Comparison of ENCODE assay signal across 12 mouse cellular contexts in the genomic region with DNA sequence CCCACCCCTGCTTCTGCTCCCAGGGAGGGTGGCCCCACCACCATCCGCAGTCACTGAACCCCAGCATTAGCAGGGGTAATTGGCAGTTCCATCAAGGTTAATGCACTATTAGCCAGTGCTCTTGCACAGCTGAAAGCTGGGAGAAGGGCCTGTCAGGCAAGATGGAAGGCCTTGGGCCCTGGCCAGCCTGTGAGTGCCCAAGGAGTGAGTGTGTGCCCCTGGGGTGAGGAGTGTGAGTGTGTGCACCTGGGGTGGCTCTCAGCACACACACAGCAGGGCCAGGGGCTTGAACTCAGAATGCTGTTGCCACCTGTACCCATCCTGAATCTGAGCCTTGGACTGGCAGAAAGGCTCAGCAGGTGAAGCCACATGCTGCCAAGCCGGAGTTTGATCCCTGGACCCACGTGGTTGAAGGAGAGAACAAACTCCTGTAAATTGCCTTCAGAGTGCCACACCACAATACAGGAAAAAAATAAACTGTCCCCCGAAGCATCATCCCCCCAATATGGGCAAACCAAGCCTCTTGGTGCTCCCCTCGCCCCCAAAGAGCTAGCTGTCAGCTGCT. TPM values are rescaled to one million over a fixed set of nuclear protein-coding genes. Genes with fewer than 3 reads are reported as not detected.
DNase-seq lines count a peak whose midpoint lies in the region; ATAC-seq lines count a peak whose summit lies in the region.
"Had no signal": no experiment of that assay in that cellular context is flagged by ENCODE, and none has a peak within 500 bp of the region (broad histone marks: within the 10 kb centered on the region; RNA-seq: fewer than 3 reads in every experiment).

No protein-coding gene starts in this region.

- H3K9me3 ChIP-seq in hindbrain, embryonic 10.5 days: no peaks in the 10 kb centered on the region
- no peaks in the 10 kb centered on the region for H3K9me3 ChIP-seq in hindbrain, embryonic 11.5 days (ENCODE audit: control insufficient read depth, low read length)
- no peaks in the 10 kb centered on the region for H3K9me3 ChIP-seq in embryonic facial prominence, embryonic 13.5 days
- no peaks in the 10 kb centered on the region for H3K9me3 ChIP-seq in midbrain, embryonic 13.5 days
- H3K9me3 ChIP-seq: kidney, embryonic 15.5 days had no signal

- H3K4me2 ChIP-seq in hindbrain, embryonic 11.5 days (replicated peaks; ENCODE audit: low read depth, low read length): no peak overlapping the region
- no peak overlapping the region for H3K4me2 ChIP-seq in embryonic facial prominence, embryonic 13.5 days
- no peak overlapping the region for H3K4me2 ChIP-seq in midbrain, embryonic 13.5 days (replicated peaks)
- H3K4me2 ChIP-seq: kidney, embryonic 15.5 days had no signal

- no peaks in the 10 kb centered on the region; the same call in 1 of the 2 replicates for H3K27me3 ChIP-seq in hindbrain, embryonic 10.5 days (ENCODE audit: insufficient read depth, poor library complexity, severe bottlenecking)
- H3K27me3 ChIP-seq in hindbrain, embryonic 11.5 days (ENCODE audit: control insufficient read depth, insufficient read depth, low read length): no peaks in the 10 kb centered on the region
- no peaks in the 10 kb centered on the region for H3K27me3 ChIP-seq in embryonic facial prominence, embryonic 13.5 days
- no peaks in the 10 kb centered on the region for H3K27me3 ChIP-seq in midbrain, embryonic 13.5 days
- H3K27me3 ChIP-seq: kidney, embryonic 15.5 days had no signal

- no peak overlapping the region for H3K9ac ChIP-seq in hindbrain, embryonic 11.5 days (ENCODE audit: low read depth, low read length)
- H3K9ac ChIP-seq in embryonic facial prominence, embryonic 13.5 days: 0 out of 2 replicates have a peak overlapping the region, but pooled peaks have one; percentile 3
- peak overlapping the region; percentile 39; the same call in 1 of the 2 replicates for H3K9ac ChIP-seq in midbrain, embryonic 13.5 days (replicated peaks)
- H3K9ac ChIP-seq: kidney, embryonic 15.5 days had no signal

- H3K4me3 ChIP-seq in hindbrain, embryonic 10.5 days: no peak overlapping the region
- H3K4me3 ChIP-seq in hindbrain, embryonic 11.5 days (ENCODE audit: low read depth, low read length): no peak overlapping the region
- no peak overlapping the region for H3K4me3 ChIP-seq in embryonic facial prominence, embryonic 13.5 days
- H3K4me3 ChIP-seq in midbrain, embryonic 13.5 days (replicated peaks): no peak overlapping the region
- H3K4me3 ChIP-seq: heart, adult 2 months; kidney, embryonic 15.5 days; myocyte had no signal

- peaks cover 20% of the 10 kb centered on the region for H3K36me3 ChIP-seq in hindbrain, embryonic 10.5 days
- H3K36me3 ChIP-seq in hindbrain, embryonic 11.5 days (ENCODE audit: control insufficient read depth, insufficient read depth, low read length): peaks cover 7% of the 10 kb centered on the region; the same call in 1 of the 2 replicates
- peaks cover 11% of the 10 kb centered on the region for H3K36me3 ChIP-seq in embryonic facial prominence, embryonic 13.5 days
- peaks cover 11% of the 10 kb centered on the region for H3K36me3 ChIP-seq in midbrain, embryonic 13.5 days

- WGBS in hindbrain, embryonic 10.5 days: 78% methylated on average over 5 of the region's 5 CpGs
- 82% methylated on average over 5 of the region's 5 CpGs for WGBS in hindbrain, embryonic 11.5 days
- WGBS in embryonic facial prominence, embryonic 13.5 days: 76% methylated on average over 5 of the region's 5 CpGs
- 63% methylated on average over 5 of the region's 5 CpGs for WGBS in midbrain, embryonic 13.5 days

- DNase-seq in hindbrain, embryonic 10.5 days (ENCODE audit: low spot score): no peak
- no peak for DNase-seq in hindbrain, embryonic 11.5 days (ENCODE audit: low spot score)
- peak; percentile 65 for DNase-seq in adrenal gland, postnatal 10 days
- no peak for DNase-seq in layer of hippocampus, adult 9-11 months
- DNase-seq in heart, adult 9 months (ENCODE audit: low spot score in 2 of 2): no peak
- DNase-seq: embryo, embryonic 11 days; heart, adult 2 months had no signal

- H3K4me1 ChIP-seq in hindbrain, embryonic 10.5 days (replicated peaks): peaks cover 84% of the 10 kb centered on the region
- H3K4me1 ChIP-seq in hindbrain, embryonic 11.5 days (replicated peaks; ENCODE audit: control insufficient read depth, insufficient read depth, low read length): peaks cover 20% of the 10 kb centered on the region
- H3K4me1 ChIP-seq in embryonic facial prominence, embryonic 13.5 days: peaks cover 29% of the 10 kb centered on the region
- H3K4me1 ChIP-seq in midbrain, embryonic 13.5 days (replicated peaks): peaks cover 68% of the 10 kb centered on the region

- 0 out of 2 replicates have a peak overlapping the region, but pooled peaks have one; percentile 64 for H3K27ac ChIP-seq in hindbrain, embryonic 10.5 days
- no peak overlapping the region for H3K27ac ChIP-seq in hindbrain, embryonic 11.5 days (ENCODE audit: low read depth, low read length)
- H3K27ac ChIP-seq in embryonic facial prominence, embryonic 13.5 days: no peak overlapping the region
- peak overlapping the region; percentile 48; the same call in 1 of the 2 replicates for H3K27ac ChIP-seq in midbrain, embryonic 13.5 days
- H3K27ac ChIP-seq: heart, adult 2 months; kidney, embryonic 15.5 days had no signal

- no peak for ATAC-seq in hindbrain, embryonic 11.5 days (ENCODE audit: low FRiP score)
- no peak for ATAC-seq in embryonic facial prominence, embryonic 13.5 days (ENCODE audit: insufficient number of reproducible peaks, insufficient read depth, low FRiP score, low TSS enrichment, low read depth)
- ATAC-seq in midbrain, embryonic 13.5 days: no peak
- ATAC-seq in megakaryocyte, adult 5-6 weeks (ENCODE audit: poor library complexity, severe bottlenecking): no peak

RNA-seq across cellular contexts. Expression of a gene that starts 2.9 kb away (rescaled TPM):
- polyA plus RNA-seq in hindbrain, embryonic 10.5 days (2016; fragmentation: Nextera tagmentation; extraction: Ambion mirVana): 41.3 and 43.7 TPM in 2 replicates
- polyA plus RNA-seq in hindbrain, embryonic 11.5 days (2014; fragmentation: Nextera tagmentation; extraction: Ambion mirVana): 24.8 and 34.2 TPM in 2 replicates
- total RNA-seq in adrenal gland, postnatal 10 days (2021): 1 to 10 TPM; 3.3 to 4.5 TPM
- polyA plus RNA-seq in embryonic facial prominence, embryonic 13.5 days (2015; fragmentation: Nextera tagmentation; extraction: Ambion mirVana): 26.8 and 38.8 TPM in 2 replicates
- polyA plus RNA-seq in midbrain, embryonic 13.5 days (2015; fragmentation: Nextera tagmentation; extraction: Ambion mirVana): 34.5 and 41.3 TPM in 2 replicates
- total RNA-seq in megakaryocyte, adult 5-6 weeks (2015): 0.49 TPM in 1 of 2 replicates, not detected in the other
- 0.12 TPM in 1 of 2 replicates, not detected in the other for total RNA-seq in megakaryocyte, adult 5-6 weeks (2017)

RNA-seq across cellular contexts. Expression of a gene that starts 3.6 kb away (rescaled TPM):
- polyA plus RNA-seq in hindbrain, embryonic 10.5 days (2016; fragmentation: Nextera tagmentation; extraction: Ambion mirVana): 12.9 and 14.4 TPM in 2 replicates
- polyA plus RNA-seq in hindbrain, embryonic 11.5 days (2014; fragmentation: Nextera tagmentation; extraction: Ambion mirVana): 7.6 and 9.4 TPM in 2 replicates
- 1 to 10 TPM; 6.4 to 7.7 TPM for total RNA-seq in adrenal gland, postnatal 10 days (2021)
- 11.0 and 11.6 TPM in 2 replicates for polyA plus RNA-seq in embryonic facial prominence, embryonic 13.5 days (2015; fragmentation: Nextera tagmentation; extraction: Ambion mirVana)
- polyA plus RNA-seq in midbrain, embryonic 13.5 days (2015; fragmentation: Nextera tagmentation; extraction: Ambion mirVana): 11.9 and 14.5 TPM in 2 replicates
- 19.3 and 21.0 TPM in 2 replicates for total RNA-seq in megakaryocyte, adult 5-6 weeks (2015)
- 18.8 and 20.9 TPM in 2 replicates for total RNA-seq in megakaryocyte, adult 5-6 weeks (2017)

RNA-seq across cellular contexts. Expression of a gene that starts 10.6 kb away (rescaled TPM):
- polyA plus RNA-seq in hindbrain, embryonic 10.5 days (2016; fragmentation: Nextera tagmentation; extraction: Ambion mirVana): 95.3 and 153 TPM in 2 replicates
- polyA plus RNA-seq in hindbrain, embryonic 11.5 days (2014; fragmentation: Nextera tagmentation; extraction: Ambion mirVana): 83.4 and 90.4 TPM in 2 replicates
- total RNA-seq in adrenal gland, postnatal 10 days (2021): 100 to 1,000 TPM; 102 to 168 TPM
- polyA plus RNA-seq in embryonic facial prominence, embryonic 13.5 days (2015; fragmentation: Nextera tagmentation; extraction: Ambion mirVana): 142 and 162 TPM in 2 replicates
- 354 and 412 TPM in 2 replicates for polyA plus RNA-seq in midbrain, embryonic 13.5 days (2015; fragmentation: Nextera tagmentation; extraction: Ambion mirVana)
- total RNA-seq in megakaryocyte, adult 5-6 weeks (2015): 11.7 and 13.8 TPM in 2 replicates
- total RNA-seq in megakaryocyte, adult 5-6 weeks (2017): 29.3 and 32.1 TPM in 2 replicates

RNA-seq across cellular contexts. Expression of a gene that starts 28.3 kb away (rescaled TPM):
- polyA plus RNA-seq in hindbrain, embryonic 10.5 days (2016; fragmentation: Nextera tagmentation; extraction: Ambion mirVana): 22.3 and 24.6 TPM in 2 replicates
- 66.7 and 67.1 TPM in 2 replicates for polyA plus RNA-seq in hindbrain, embryonic 11.5 days (2014; fragmentation: Nextera tagmentation; extraction: Ambion mirVana)
- 100 to 1,000 TPM; 106 to 127 TPM for total RNA-seq in adrenal gland, postnatal 10 days (2021)
- polyA plus RNA-seq in embryonic facial prominence, embryonic 13.5 days (2015; fragmentation: Nextera tagmentation; extraction: Ambion mirVana): 21.2 and 25.7 TPM in 2 replicates
- polyA plus RNA-seq in midbrain, embryonic 13.5 days (2015; fragmentation: Nextera tagmentation; extraction: Ambion mirVana): 35.9 and 40.6 TPM in 2 replicates
- 29.5 and 29.6 TPM in 2 replicates for total RNA-seq in megakaryocyte, adult 5-6 weeks (2015)
- total RNA-seq in megakaryocyte, adult 5-6 weeks (2017): 22.4 and 36.1 TPM in 2 replicates

RNA-seq across cellular contexts. Expression of a gene that starts 35.7 kb away (rescaled TPM):
- 7.1 and 15.0 TPM in 2 replicates for polyA plus RNA-seq in hindbrain, embryonic 10.5 days (2016; fragmentation: Nextera tagmentation; extraction: Ambion mirVana)
- 15.1 and 16.7 TPM in 2 replicates for polyA plus RNA-seq in hindbrain, embryonic 11.5 days (2014; fragmentation: Nextera tagmentation; extraction: Ambion mirVana)
- 10 to 100 TPM; 41.6 to 65.6 TPM for total RNA-seq in adrenal gland, postnatal 10 days (2021)
- 6.8 and 9.8 TPM in 2 replicates for polyA plus RNA-seq in embryonic facial prominence, embryonic 13.5 days (2015; fragmentation: Nextera tagmentation; extraction: Ambion mirVana)
- 40.6 and 45.3 TPM in 2 replicates for polyA plus RNA-seq in midbrain, embryonic 13.5 days (2015; fragmentation: Nextera tagmentation; extraction: Ambion mirVana)
- total RNA-seq in megakaryocyte, adult 5-6 weeks (2015): 1.6 and 2.2 TPM in 2 replicates
- 1.4 TPM in 1 of 2 replicates, not detected in the other for total RNA-seq in megakaryocyte, adult 5-6 weeks (2017)

Comparison
In these comparisons a context has a peak if more than half of its experiments do, and no peak if none do; other contexts are left out.
1. H3K27ac ChIP-seq: peak in hindbrain, embryonic 10.5 days (single experiment) and midbrain, embryonic 13.5 days (single experiment); none in hindbrain, embryonic 11.5 days (single experiment) and embryonic facial prominence, embryonic 13.5 days (single experiment).